Mouse (Mus musculus) heart, postnatal 25 days (tissue): ENCODE measurements at regions not wholly inside any gene's neighbourhood (a gene's known extent, or its start where the extent isn't known, plus 50 kb on each side); places are given as distances from the start of the nearest gene placed in this dataset.

Source experiments
- DNase-seq: peaks from one replicate; pipeline ENCODE4 v3.0.0; 2022; ENCODE audit warnings: low spot score
- intact Hi-C: fragments of 180-260 bp; cut with DNase I; formaldehyde crosslinking; loops from one replicate; pipeline ENCODE4 v1.15.1; 2025

DNA sequence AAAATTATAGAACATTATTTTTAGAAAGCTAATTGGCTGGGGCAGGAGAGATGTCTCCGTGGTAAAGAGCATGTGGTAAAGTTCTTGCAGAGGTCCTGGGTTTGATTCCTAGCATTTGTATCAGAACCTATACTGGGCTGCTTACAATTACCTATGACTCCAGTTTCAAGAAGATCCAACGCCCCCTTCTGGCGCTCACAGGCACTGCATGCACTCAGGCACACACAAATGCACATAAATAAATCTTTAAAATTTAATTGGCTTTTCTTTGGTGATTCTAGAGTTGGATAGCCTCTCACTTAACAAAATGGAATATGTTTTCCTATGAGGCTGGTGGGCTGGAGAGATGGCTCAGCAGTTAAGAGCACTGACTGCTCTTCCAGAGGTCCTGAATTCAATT is 219.0 kb upstream of the Amigo2 start:
- intact Hi-C loops = no loop called here
- DNase-seq = no peak

DNA sequence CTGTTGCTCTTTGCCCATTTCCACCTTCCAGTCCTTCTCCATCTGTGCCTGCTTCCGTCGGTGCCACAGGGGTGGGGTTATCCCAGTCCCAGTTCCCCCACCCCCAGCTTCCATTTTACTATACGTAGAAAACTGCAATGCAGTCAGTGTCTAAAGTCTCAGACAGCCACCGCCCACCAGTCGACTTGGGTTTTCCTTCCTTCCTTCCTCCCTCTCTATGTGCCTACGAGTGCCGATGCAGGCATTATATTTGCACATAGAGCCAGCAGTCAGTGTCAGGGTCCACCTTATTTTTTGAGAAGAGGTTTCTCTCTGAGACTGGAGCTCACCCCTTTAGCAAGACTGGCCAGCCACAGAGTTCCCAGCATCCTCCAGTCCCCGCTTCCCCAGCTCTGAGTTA is 218.3 kb upstream of the Amigo2 start:
- intact Hi-C loops = no loop called here
- DNase-seq = no peak

DNA sequence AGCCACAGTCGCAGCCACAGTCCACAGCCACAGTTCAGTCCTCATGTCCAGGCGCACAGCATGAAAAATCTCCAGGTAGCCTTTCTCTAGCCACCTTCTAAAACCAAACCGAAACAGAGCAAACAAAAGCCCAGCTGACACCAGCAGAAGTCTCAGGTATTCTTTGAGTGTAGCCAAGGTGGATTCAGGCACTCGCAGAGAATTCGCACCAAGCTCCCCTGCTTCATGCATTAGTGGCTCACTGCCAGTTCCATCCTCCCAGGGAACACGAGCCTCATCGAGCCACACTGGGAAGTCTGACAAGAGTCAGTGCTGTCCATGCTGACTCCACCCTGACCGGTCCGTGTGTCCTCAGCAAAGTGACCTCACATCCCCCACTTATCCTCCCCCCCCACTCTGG is 217.7 kb upstream of the Amigo2 start:
- DNase-seq = no peak
- intact Hi-C loops = no loop called here

DNA sequence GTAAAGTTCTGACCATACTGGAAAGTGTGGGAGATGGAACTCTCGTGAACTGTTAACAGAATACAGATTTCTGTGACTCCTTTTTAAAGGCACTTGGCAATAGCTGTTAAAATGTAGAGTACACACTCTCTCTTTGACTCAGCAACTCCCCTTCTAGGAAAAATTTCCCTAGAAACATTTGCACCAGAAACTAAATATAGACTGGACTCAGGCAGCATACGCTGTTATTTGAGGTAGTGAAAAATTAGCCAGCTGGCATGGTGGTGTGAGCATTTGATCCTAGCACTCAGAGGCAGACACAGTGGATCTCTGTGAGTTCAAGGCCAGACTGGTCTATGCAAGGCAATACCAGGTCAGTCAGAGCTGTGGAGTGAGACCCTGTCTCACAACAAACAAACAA is 215.5 kb upstream of the Amigo2 start:
- no peak for DNase-seq
- intact Hi-C loops = no loop called here

DNA sequence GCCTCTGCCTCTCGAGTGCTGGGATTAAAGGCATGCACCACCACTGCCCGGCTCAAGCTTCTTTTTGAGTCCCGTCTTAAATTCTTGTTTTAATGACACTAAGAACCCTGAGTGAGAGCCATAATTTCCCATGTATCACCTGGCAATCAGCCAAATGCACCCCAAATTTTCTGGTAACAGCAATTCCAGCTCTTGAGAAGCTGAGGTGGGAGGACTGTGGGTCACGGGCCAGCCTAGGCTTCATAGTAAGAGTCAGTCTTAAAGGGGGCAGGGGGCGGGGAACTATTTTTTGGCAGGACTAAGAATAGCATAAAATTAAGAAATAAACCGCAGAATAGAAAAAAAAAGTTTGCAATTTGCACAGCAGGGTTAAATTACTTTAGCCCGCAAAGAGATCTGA is 214.9 kb upstream of the Amigo2 start:
- intact Hi-C loops = no loop called here

DNA sequence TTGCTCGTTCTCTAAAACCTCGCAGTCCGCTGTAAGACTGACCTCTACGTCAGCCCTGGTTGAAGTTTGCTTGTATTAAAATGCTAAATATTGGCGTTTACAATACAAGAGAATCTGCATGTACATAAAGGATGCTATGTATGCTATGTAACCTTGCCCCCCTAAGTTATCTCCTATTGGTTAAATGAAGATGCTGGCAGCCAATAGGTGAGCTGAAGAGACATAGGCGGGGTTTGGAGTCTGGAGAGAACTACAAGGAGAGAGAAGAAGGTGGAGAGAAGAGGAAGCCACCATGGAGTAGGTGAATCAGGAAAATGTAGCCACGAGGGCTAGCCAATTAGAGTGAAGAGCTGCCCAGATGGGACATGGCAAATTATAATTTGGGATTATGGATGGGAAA is 214.0 kb upstream of the Amigo2 start:
- intact Hi-C loops = no loop called here
- DNase-seq = no peak

More for the DNA sequence above, 214.9 kb upstream of the Amigo2 start:
- no peak for DNase-seq

DNA sequence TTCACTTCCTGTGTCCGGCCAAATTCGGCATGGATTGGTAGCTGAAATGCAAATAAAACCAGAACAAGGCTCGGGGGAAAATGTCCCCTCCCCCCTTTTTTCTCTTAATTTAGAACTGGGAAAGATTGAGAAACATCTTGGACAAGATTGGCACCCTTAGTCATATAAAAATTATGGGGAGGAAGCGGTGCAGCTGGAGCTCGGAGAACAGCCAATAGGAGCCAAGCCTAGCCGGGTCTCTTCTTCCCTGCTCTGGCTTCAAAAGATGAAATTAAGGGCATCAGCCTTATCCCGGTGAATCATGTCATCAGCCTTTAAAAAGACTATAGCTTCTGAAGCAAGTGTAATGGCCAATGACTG is 213.3 kb upstream of the Amigo2 start:
- intact Hi-C loops = no loop called here
- DNase-seq = no peak

DNA sequence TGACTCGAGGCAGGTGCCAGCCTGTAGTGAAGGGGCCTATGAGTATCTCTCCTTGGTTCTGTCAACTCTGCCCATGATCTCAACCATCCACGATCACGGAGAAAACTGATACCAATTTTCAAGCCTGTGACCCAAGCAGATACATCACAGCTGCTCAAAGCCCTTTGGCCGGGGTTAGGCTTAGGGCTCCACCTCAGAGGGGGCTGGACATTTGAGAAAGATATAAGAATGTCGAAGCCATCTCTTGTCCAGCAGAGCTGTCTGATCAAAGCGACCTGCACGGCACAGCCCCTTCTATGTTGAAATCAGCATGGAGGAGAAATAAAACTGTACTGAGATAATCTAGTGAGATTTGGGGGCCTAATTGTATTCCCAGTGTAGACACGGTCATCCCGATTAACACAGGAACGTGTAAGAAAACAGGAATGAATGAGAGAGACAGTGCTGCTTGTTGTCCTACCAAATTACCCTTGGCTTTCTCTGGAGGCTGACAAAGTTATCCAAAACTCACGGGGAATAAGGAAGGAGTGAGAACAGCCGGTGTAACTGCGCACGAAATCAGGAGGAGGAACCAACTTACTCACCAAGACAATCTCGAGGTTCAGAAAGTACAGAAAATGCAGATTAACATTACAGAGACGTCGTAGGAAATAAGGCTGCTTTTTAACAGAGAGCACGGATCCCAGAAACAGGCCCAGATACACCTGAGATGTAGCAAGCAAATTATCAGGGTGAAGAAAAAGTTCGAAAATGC is 212.7 kb upstream of the Amigo2 start:
- intact Hi-C loops = loop anchor here (5.0 to 10.0 kb wide), 2 partner anchors 125 to 222 kb away; no protein-coding TSS in a partner anchor
- DNase-seq = no peak

DNA sequence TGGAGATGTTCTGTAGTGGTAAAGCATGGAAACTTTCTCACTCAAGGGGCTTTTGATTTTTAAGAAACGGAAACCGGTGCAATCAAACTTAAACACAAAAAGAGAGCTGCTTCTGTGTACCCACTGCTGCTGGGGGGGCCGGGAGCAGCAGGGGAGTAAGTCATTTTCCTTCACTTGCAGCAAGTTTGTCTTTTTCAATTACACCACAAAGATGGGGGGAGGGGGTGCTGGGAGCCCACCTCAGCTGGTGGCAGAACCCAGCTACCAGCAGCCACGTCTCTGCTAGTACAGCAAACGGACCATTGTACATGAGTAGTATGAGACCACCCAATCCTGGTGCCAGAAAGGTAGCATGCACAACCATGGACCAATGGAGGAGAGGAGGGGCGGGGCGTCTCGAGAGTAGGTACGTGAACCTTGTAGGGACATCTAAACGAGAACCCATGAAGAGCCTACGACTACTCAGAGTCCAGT is 211.7 kb upstream of the Amigo2 start:
- intact Hi-C loops = loop anchor here (5.0 to 10.0 kb wide), 2 partner anchors 126 to 221 kb away; no protein-coding TSS in a partner anchor
- DNase-seq = no peak

DNA sequence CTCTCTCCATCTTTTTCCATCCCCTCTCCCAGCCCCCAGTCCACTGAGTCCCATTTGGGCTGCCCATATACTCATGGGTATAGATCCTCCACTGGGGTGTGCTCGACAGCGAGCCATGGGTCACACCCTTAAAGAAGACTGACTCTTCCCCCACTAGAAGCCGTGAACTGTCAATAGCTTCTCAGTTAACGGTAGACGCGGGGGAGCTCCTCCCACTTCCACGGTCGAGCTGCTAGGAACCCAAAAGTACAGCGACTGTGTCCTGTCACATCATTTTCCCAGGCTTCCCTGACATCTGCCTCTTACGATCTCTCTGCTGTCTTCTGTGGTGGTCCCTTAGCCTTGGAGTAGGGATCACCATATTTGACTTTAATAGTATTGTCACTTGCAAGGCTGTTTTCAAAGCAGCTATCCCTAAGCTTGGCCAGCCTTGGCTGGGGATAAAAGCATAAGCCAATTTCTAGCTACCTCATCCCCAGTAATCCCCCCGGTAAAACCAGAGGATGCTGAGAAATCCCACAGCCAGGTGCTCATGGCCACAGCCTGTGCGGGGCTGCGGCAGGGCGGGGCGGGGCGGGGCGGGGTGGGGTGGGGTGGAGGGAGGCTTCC is 211.2 kb upstream of the Amigo2 start:
- DNase-seq = no peak
- intact Hi-C loops = loop anchor here (5.0 to 10.0 kb wide), 2 partner anchors 127 to 221 kb away; no protein-coding TSS in a partner anchor

DNA sequence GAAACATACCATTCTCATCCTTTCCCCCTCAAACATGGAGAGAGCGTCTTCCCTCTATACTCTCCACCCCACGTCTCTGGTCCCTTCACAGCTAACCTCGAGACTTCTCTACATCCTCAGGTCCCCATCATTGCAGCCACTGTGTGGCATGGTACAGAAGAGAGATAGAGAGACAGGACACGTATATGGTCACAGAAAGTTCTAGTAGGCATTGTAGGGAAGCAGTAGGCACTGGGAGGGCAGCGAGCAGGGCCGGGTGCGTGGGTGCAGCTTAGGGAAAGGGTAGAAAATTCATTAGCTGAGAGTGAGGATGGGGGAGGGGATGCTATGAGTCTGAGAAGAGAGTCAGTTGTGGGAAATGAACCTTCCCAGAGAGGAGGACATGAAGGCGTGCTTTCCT is 210.4 kb upstream of the Amigo2 start:
- DNase-seq = no peak
- intact Hi-C loops = loop anchor here (5.0 to 10.0 kb wide), 2 partner anchors 127 to 220 kb away; no protein-coding TSS in a partner anchor

DNA sequence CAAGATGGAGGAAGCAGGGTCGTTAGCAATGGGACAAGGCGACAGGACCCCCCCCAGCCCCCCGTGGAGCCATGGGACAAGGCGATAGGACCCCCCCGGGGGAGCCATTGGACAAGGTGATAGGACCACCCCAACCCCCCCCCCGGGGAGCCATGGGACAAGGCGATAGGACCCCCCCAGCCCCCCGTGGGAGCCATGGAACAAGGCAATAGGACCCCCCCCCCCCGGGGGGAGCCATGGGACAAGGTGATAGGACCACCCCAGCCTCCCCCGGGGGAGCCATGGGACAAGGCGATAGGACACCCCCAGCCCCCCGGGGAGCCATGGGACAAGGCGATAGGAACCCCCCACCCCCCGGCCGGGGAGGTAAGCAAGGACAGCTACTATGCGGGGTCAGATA is 209.9 kb upstream of the Amigo2 start:
- intact Hi-C loops = loop anchor here (5.0 to 10.0 kb wide), 2 partner anchors 128 to 220 kb away; no protein-coding TSS in a partner anchor
- DNase-seq = no peak

DNA sequence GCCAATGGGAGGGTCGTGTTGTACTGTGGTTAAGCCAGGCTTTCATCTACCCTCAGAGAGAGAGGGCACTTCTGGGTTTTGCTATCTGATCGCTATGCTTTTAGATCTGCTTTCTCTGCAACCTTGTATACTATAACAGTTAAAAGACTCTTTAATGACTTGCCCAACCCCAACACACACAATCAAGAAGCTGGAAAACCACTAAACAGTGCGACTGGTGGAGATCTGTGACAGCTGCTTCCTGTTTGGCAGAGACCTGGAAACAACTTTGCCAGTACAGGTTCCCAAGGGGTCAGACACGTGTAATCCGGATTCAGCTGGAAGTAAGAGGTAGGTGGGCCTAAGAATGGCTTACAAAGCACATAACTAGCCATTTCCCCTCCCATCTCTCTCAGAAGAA is 208.6 kb upstream of the Amigo2 start:
- intact Hi-C loops = loop anchor here (5.0 to 10.0 kb wide), 2 partner anchors 129 to 218 kb away; no protein-coding TSS in a partner anchor
- no peak for DNase-seq

DNA sequence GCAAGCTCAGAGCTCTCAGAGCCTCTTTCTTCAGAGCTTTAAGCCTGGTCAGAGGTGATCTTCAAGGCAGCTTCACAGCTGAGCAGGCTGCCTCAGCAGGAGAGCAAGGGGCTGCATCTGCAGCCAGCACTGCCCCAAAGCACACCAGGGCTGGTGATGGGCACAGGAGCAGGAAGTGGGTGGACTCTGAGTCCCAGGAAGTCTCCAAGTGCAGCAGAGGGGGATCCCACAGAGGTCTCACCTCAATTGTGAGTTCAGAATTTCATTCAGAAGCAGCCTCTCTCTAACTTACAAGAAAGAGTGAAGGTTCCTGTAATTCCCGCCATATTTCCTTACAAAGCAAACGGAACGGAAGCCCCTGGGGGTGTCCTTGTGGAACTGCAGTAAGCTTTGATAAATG is 202.6 kb upstream of the Amigo2 start:
- no peak for DNase-seq
- intact Hi-C loops = loop anchor here (10.0 kb wide), 1 partner anchor 135 kb away; no protein-coding TSS in a partner anchor

DNA sequence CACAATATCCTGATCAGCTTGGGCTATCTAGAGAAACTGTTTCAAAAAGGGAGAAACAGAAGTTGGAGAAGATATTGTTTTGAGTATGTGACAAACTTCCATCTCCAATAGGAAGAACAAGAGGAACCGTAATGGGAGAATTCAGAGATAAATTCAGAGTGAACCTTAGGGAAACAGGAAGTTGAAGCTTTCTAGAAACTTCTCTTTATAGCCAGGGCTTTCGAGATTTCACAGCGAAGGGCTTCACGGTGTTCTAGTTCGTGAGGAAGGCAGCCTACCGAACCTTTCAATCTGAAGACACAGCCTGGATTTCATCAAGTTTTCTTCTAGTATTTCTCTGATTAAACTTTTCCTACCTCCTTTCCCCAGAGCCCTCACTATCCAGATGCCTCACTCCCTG is 201.9 kb upstream of the Amigo2 start:
- no peak for DNase-seq

DNA sequence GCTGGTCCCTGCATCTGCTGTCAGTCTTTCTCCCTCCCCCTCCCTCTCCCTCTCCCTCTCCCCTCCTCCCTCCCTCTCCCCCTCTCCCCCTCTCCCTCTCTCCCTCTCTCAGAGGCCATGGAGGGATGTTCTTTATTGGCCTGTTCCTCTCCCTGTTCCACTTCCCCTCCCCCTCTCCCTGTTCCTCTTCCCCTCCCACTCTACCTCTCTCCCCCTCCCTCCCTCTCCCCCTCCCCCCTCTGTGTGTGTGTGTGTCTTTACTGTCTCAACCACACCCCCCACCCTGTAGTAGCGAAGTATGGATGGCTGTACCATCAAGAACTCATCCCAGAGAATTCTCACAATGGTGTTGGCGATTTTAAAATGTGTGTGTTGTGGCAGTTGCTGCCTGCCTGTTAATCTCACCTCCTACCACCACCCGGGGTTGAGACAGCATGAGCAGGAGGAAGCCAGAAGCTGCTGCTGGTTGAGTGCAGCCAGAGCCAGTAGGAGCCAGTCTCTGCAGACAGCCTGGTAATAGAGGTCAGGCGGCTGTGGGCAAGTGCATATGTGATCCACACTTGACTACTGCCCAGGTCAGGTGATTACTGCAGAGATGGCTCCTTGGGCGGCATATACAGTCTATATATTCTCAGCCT is 201.3 kb upstream of the Amigo2 start:
- no peak for DNase-seq
- intact Hi-C loops = no loop called here

More for the DNA sequence above, 201.9 kb upstream of the Amigo2 start:
- intact Hi-C loops = no loop called here

DNA sequence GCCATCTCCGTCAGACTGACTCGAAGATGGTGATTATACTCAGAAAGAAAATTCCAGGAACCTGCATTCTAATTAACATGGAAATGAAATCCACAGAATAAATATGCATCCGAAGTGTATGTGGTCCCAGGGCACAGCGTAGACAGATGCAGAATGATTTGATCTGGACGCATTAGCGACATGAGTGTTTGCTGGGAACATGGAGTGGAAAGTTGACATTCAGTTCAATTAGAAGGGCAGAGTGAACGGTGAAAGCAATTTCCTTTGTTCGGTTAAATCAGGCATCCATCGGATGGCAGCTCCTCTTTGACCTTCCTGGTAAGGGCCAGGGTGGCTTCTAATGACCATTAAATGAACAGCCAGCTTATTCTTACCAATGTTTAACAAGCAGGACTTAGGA is 199.1 kb upstream of the Amigo2 start:
- intact Hi-C loops = no loop called here
- no peak for DNase-seq

DNA sequence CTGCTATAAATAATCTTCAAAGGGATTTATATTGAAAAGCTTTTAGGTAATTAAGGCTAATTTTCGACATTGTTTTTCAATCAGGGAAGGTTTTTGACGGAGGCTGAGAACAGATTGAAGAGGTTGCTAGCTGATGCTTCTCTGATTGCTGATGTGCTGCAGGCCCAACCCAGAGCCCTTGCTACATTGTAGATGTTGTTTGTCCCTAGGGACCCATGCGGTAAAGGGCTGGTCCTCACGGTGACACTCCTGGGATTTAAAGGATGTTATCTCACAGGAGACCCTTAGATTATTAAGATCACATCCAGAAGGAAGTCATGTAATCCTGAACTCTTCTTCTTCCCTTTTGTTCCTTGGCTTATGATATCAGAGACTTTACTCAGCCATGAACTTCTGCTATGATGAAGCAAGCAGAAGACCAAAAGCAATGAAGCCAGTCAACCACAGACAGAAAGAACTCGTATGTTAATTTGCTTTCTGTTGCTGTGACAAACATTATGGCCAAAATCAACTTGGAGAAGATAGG is 191.2 kb upstream of the Amigo2 start:
- no peak for DNase-seq
- intact Hi-C loops = no loop called here
